Comparison of ENCODE assay signal across 8 mouse cellular contexts in the genomic region with DNA sequence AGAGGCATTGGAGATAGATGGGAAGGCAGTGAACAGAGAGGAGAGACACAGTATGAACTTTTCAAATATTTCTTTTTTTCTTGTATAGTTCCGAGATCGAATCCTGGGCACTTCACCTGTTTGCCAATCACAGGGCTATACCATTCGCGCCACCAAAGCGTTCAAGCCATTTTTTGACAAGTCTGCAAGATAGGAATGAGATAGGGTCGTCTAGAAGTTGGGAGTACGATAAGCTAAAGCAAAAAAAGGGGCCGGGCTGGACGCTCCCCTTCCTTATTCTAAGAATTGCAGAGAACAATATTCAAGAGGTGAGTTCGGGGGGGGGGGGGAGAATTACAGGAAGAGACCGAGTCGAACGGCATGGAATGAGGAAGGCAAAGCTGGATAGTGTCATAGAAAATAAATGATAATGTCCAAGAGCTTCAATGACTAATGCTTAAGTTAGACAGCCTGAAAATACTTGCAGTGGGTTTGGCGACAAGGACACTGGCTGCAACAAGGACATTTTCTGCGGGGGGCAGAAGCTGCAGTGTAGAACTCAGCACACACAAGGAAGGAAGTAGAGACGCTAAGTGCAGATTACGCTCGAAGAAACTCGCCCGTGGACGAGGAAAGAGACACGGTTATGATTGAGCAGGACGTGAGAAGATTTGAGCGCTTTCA. TPM values are rescaled to one million over a fixed set of nuclear protein-coding genes. Genes with fewer than 3 reads are reported as not detected.
DNase-seq lines count a peak whose midpoint lies in the region; ATAC-seq and TF ChIP-seq lines count a peak whose summit lies in the region.

No protein-coding gene starts in this region.

- H3K4me3 ChIP-seq in testis, adult 2 months (ENCODE audit: control insufficient read depth, low read depth, low read length) = peak overlapping the region; percentile 100
- peak overlapping the region; percentile 84 for H3K4me3 ChIP-seq in limb, embryonic 15.5 days
- peak overlapping the region; percentile 95 for H3K4me3 ChIP-seq in stomach, postnatal 0 days (ENCODE audit: low read depth, low read length)

- H3K4me2 ChIP-seq in limb, embryonic 15.5 days = peak overlapping the region; percentile 79
- H3K4me2 ChIP-seq in stomach, postnatal 0 days (replicated peaks; ENCODE audit: low read depth) = peak overlapping the region; percentile 79

- peak; percentile 4; the same call in 1 of the 2 replicates for ATAC-seq in cerebellum, adult (ENCODE audit: insufficient number of reproducible peaks, low FRiP score, low TSS enrichment)
- no peak for ATAC-seq in limb, embryonic 15.5 days (ENCODE audit: insufficient number of reproducible peaks, low FRiP score, low TSS enrichment, low read depth)
- ATAC-seq in stomach, postnatal 0 days (ENCODE audit: low FRiP score, low TSS enrichment) = no peak
- no peak for ATAC-seq in activated CD4-positive, CD25-positive, alpha-beta regulatory T cell, adult 4 months

- no peak for DNase-seq in cerebellum, postnatal 4 days (ENCODE audit: low spot score in 2 of 2)
- no peak for DNase-seq in testis, postnatal 14 days (ENCODE audit: low spot score)
- no peak for DNase-seq in stomach, postnatal 0 days (ENCODE audit: low spot score)
- no peak for DNase-seq in T-cell, adult 2 months (ENCODE audit: low spot score)

- H3K27ac ChIP-seq in testis, adult 2 months (ENCODE audit: control insufficient read depth, insufficient read depth, low read depth, low read length) = peak overlapping the region; percentile 54
- H3K27ac ChIP-seq in limb, embryonic 15.5 days = no peak overlapping the region
- H3K27ac ChIP-seq in stomach, postnatal 0 days (replicated peaks) = peak overlapping the region; percentile 24; the same call in 1 of the 2 replicates

- peak overlapping the region; percentile 42; the same call in 1 of the 2 replicates for H3K9ac ChIP-seq in limb, embryonic 15.5 days
- H3K9ac ChIP-seq in stomach, postnatal 0 days (ENCODE audit: low read length) = peak overlapping the region; percentile 89; the same call in 1 of the 2 replicates

- no peak for TF ChIP-seq CTCF in testis, adult 2 months (IDR thresholded peaks at IDR 0.05; ENCODE audit: control insufficient read depth, insufficient read depth, insufficient replicate concordance, low read depth, low read length)
- no peak for TF ChIP-seq CTCF in stomach, postnatal 0 days (IDR thresholded peaks at IDR 0.05; ENCODE audit: low read depth)

- H3K27me3 ChIP-seq in testis, adult 2 months (ENCODE audit: control insufficient read depth, insufficient read depth, low read length) = no peaks in the 10 kb centered on the region
- H3K27me3 ChIP-seq in limb, embryonic 15.5 days = no peaks in the 10 kb centered on the region
- H3K27me3 ChIP-seq in stomach, postnatal 0 days (ENCODE audit: control insufficient read depth, insufficient read depth, low read length) = no peaks in the 10 kb centered on the region

- TF ChIP-seq EP300 in stomach, postnatal 0 days (optimal IDR thresholded peaks at IDR 0.05) = no peak

- no peaks in the 10 kb centered on the region for H3K9me3 ChIP-seq in limb, embryonic 15.5 days
- H3K9me3 ChIP-seq in stomach, postnatal 0 days (ENCODE audit: control insufficient read depth, low read length) = no peaks in the 10 kb centered on the region

- 29% methylated on average over 24 of the region's 24 CpGs for whole genome bisulfite sequencing in limb, embryonic 15.5 days
- 24% methylated on average over 24 of the region's 24 CpGs for WGBS in stomach, postnatal 0 days

- H3K36me3 ChIP-seq in testis, adult 2 months (ENCODE audit: control insufficient read depth, insufficient read depth, low read length) = no peaks in the 10 kb centered on the region
- H3K36me3 ChIP-seq in limb, embryonic 15.5 days = no peaks in the 10 kb centered on the region
- H3K36me3 ChIP-seq in stomach, postnatal 0 days (ENCODE audit: control insufficient read depth, insufficient read depth, low read length) = no peaks in the 10 kb centered on the region

- no peak for TF ChIP-seq POLR2A in testis, adult 2 months (IDR thresholded peaks at IDR 0.05; ENCODE audit: control insufficient read depth, low read depth, low read length)

- peaks cover 2% of the 10 kb centered on the region; the same call in 1 of the 2 replicates for H3K4me1 ChIP-seq in testis, adult 2 months (ENCODE audit: control insufficient read depth, insufficient read depth, low read length)
- peaks cover 8% of the 10 kb centered on the region for H3K4me1 ChIP-seq in limb, embryonic 15.5 days
- peaks cover 4% of the 10 kb centered on the region; the same call in 1 of the 2 replicates for H3K4me1 ChIP-seq in stomach, postnatal 0 days (replicated peaks; ENCODE audit: control insufficient read depth, insufficient read depth)

RNA-seq across cellular contexts. Expression of a gene that starts 0.5 kb away (rescaled TPM):
- 5.6 and 7.0 TPM in 2 replicates for polyA plus RNA-seq in testis, adult 2 months (2012; rRNA removed)
- polyA plus RNA-seq in limb, embryonic 15.5 days (2015; fragmentation: Nextera tagmentation; extraction: Ambion mirVana) = 18.1 and 18.9 TPM in 2 replicates
- 10.3 and 11.3 TPM in 2 replicates for polyA plus RNA-seq in stomach, postnatal 0 days (2015; fragmentation: Nextera tagmentation; extraction: Ambion mirVana)
- 10 to 100 TPM; 28.0 to 35.7 TPM for polyA plus RNA-seq in activated CD4-positive, CD25-positive, alpha-beta regulatory T cell, adult 4 months (2017; shearing (Covaris generic))
